7 mouse cellular contexts compared by ENCODE assay signal in the genomic region with DNA sequence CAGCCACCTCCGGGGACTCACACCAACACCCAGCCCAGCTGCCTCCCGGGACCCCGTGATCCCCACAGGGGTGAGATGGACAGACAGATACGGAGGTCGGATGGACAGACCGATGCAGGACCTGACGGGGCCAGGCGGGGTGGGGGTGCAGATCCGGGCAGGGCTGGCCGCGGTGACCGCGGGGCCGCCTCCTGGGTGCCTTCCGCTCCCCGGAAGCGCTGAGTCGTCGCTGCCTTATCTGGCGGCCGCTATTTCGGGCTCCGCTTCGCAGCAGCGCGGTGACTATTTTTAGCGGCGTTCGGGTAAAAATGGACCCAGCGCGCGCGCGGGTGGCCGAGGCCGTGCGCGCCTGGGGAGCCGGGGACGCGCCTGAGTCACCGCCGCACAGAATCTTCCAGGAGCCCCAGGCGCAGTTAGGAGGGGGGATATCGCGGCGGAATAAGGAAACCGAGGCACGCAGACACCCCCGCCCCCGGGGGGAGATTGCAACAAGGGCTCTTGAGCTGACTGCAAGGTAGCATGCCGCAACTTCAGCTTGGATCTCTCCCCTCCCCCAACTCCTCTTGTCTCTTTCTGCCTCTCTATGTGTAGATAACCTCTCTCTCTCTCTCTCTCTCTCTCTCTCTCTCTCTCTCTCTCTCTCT. TPM values are rescaled to one million over a fixed set of nuclear protein-coding genes. Genes with fewer than 3 reads are reported as not detected.
DNase-seq lines count a peak whose midpoint lies in the region; ATAC-seq and TF ChIP-seq lines count a peak whose summit lies in the region.

No protein-coding gene starts in this region.

- WGBS in embryonic facial prominence, embryonic 10.5 days = under 1% methylated on average over 52 of the region's 52 CpGs
- under 1% methylated on average over 44 of the region's 52 CpGs for WGBS in intestine, postnatal 0 days
- WGBS in midbrain, embryonic 10.5 days = under 1% methylated on average over 52 of the region's 52 CpGs

- no peaks in the 10 kb centered on the region for H3K36me3 ChIP-seq in embryonic facial prominence, embryonic 10.5 days (replicated peaks)
- H3K36me3 ChIP-seq in intestine, postnatal 0 days (ENCODE audit: control insufficient read depth, insufficient read depth) = no peaks in the 10 kb centered on the region
- no peaks in the 10 kb centered on the region for H3K36me3 ChIP-seq in midbrain, embryonic 10.5 days

- H3K27ac ChIP-seq in embryonic facial prominence, embryonic 10.5 days (replicated peaks) = peak overlapping the region; percentile 84
- peak overlapping the region; percentile 2; the same call in 1 of the 2 replicates for H3K27ac ChIP-seq in intestine, postnatal 0 days (ENCODE audit: low read depth, low read length)
- H3K27ac ChIP-seq in midbrain, embryonic 10.5 days (replicated peaks) = peak overlapping the region; percentile 85

- intact Hi-C loops in left cerebral cortex, postnatal 4 days (cut with DNase I) = no loop called here

- H3K4me1 ChIP-seq in embryonic facial prominence, embryonic 10.5 days = peaks cover 16% of the 10 kb centered on the region
- no peaks in the 10 kb centered on the region for H3K4me1 ChIP-seq in intestine, postnatal 0 days (replicated peaks; ENCODE audit: control insufficient read depth, insufficient read depth, low read length)
- H3K4me1 ChIP-seq in midbrain, embryonic 10.5 days = peaks cover 22% of the 10 kb centered on the region

- H3K9me3 ChIP-seq in embryonic facial prominence, embryonic 10.5 days = no peaks in the 10 kb centered on the region
- H3K9me3 ChIP-seq in intestine, postnatal 0 days (ENCODE audit: control insufficient read depth) = no peaks in the 10 kb centered on the region
- H3K9me3 ChIP-seq in midbrain, embryonic 10.5 days (replicated peaks) = no peaks in the 10 kb centered on the region

- H3K4me3 ChIP-seq in embryonic facial prominence, embryonic 10.5 days = peak overlapping the region; percentile 69
- peak overlapping the region; percentile 52 for H3K4me3 ChIP-seq in intestine, postnatal 0 days (ENCODE audit: low read depth, low read length)
- H3K4me3 ChIP-seq in midbrain, embryonic 10.5 days = peak overlapping the region; percentile 63

- no peak for TF ChIP-seq CTCF in intestine, postnatal 0 days (IDR thresholded peaks at IDR 0.05; ENCODE audit: low read depth)

- H3K9ac ChIP-seq in intestine, postnatal 0 days (ENCODE audit: low read depth, low read length) = peak overlapping the region; percentile 35

- DNase-seq in adrenal gland, postnatal 10 days = peak; percentile 87
- peak; percentile 68 for DNase-seq in embryonic facial prominence, embryonic 10.5 days (ENCODE audit: low spot score)
- DNase-seq in left cerebral cortex, postnatal 4 days = peak; percentile 51
- DNase-seq in midbrain, embryonic 10.5 days (ENCODE audit: low spot score) = peak; percentile 63
- DNase-seq in spleen, adult 12 weeks (ENCODE audit: low spot score) = peak; percentile 51

- H3K27me3 ChIP-seq in embryonic facial prominence, embryonic 10.5 days (replicated peaks; ENCODE audit: low read depth, poor library complexity, severe bottlenecking) = peaks cover 39% of the 10 kb centered on the region
- no peaks in the 10 kb centered on the region for H3K27me3 ChIP-seq in intestine, postnatal 0 days (replicated peaks; ENCODE audit: control insufficient read depth, insufficient read depth, low read length)
- H3K27me3 ChIP-seq in midbrain, embryonic 10.5 days (ENCODE audit: low read depth, poor library complexity, severe bottlenecking) = peaks cover 39% of the 10 kb centered on the region

- peak overlapping the region; percentile 86 for H3K4me2 ChIP-seq in intestine, postnatal 0 days (replicated peaks; ENCODE audit: low read depth)

- peak; percentile 54 for ATAC-seq in granulocyte monocyte progenitor cell, adult 5-6 weeks (replicated peaks; ENCODE audit: poor library complexity, severe bottlenecking)
- peak; percentile 28 for ATAC-seq in intestine, postnatal 0 days

RNA-seq across cellular contexts. Expression of a gene that starts 11.7 kb away (rescaled TPM):
- 10 to 100 TPM; 37.1 to 41.3 TPM for total RNA-seq in adrenal gland, postnatal 10 days (2021)
- 102 and 107 TPM in 2 replicates for polyA plus RNA-seq in embryonic facial prominence, embryonic 10.5 days (2016; fragmentation: Nextera tagmentation; extraction: Ambion mirVana)
- 12.4 and 42.8 TPM in 2 replicates for total RNA-seq in granulocyte monocyte progenitor cell, adult 5-6 weeks (2014; fragmentation: Nextera tagmentation)
- 29.4 and 34.9 TPM in 2 replicates for total RNA-seq in granulocyte monocyte progenitor cell, adult 5-6 weeks (2017)
- 22.1 and 27.1 TPM in 2 replicates for polyA plus RNA-seq in intestine, postnatal 0 days (2015; fragmentation: Nextera tagmentation; extraction: Ambion mirVana)
- total RNA-seq in left cerebral cortex, postnatal 4 days (2021) = 10 to 100 TPM; 60.1 to 70.9 TPM
- 117 and 118 TPM in 2 replicates for polyA plus RNA-seq in midbrain, embryonic 10.5 days (2016; fragmentation: Nextera tagmentation; extraction: Ambion mirVana)

RNA-seq across cellular contexts. Expression of a gene that starts 23.0 kb away (rescaled TPM):
- total RNA-seq in adrenal gland, postnatal 10 days (2021) = 10 to 100 TPM in 1 of 2 experiments, 1 to 10 TPM in 1; 1.2 to 12.9 TPM
- 0.09 TPM in 1 of 2 replicates, not detected in the other for polyA plus RNA-seq in embryonic facial prominence, embryonic 10.5 days (2016; fragmentation: Nextera tagmentation; extraction: Ambion mirVana)
- 8.1 and 13.7 TPM in 2 replicates for total RNA-seq in granulocyte monocyte progenitor cell, adult 5-6 weeks (2014; fragmentation: Nextera tagmentation)
- total RNA-seq in granulocyte monocyte progenitor cell, adult 5-6 weeks (2017) = 19.3 and 24.4 TPM in 2 replicates
- 0.12 and 0.54 TPM in 2 replicates for polyA plus RNA-seq in intestine, postnatal 0 days (2015; fragmentation: Nextera tagmentation; extraction: Ambion mirVana)
- 1 to 10 TPM; 1.2 to 1.3 TPM for total RNA-seq in left cerebral cortex, postnatal 4 days (2021)
- polyA plus RNA-seq in midbrain, embryonic 10.5 days (2016; fragmentation: Nextera tagmentation; extraction: Ambion mirVana) = 0.02 TPM in 1 of 2 replicates, not detected in the other

RNA-seq across cellular contexts. Expression of a gene that starts 26.5 kb away (rescaled TPM):
- total RNA-seq in adrenal gland, postnatal 10 days (2021) = 10 to 100 TPM; 11.5 to 11.7 TPM
- 26.8 and 28.9 TPM in 2 replicates for polyA plus RNA-seq in embryonic facial prominence, embryonic 10.5 days (2016; fragmentation: Nextera tagmentation; extraction: Ambion mirVana)
- 20.3 and 26.1 TPM in 2 replicates for total RNA-seq in granulocyte monocyte progenitor cell, adult 5-6 weeks (2014; fragmentation: Nextera tagmentation)
- 23.2 and 39.9 TPM in 2 replicates for total RNA-seq in granulocyte monocyte progenitor cell, adult 5-6 weeks (2017)
- 8.3 and 9.7 TPM in 2 replicates for polyA plus RNA-seq in intestine, postnatal 0 days (2015; fragmentation: Nextera tagmentation; extraction: Ambion mirVana)
- total RNA-seq in left cerebral cortex, postnatal 4 days (2021) = 10 to 100 TPM; 15.9 to 18.7 TPM
- 23.2 and 24.7 TPM in 2 replicates for polyA plus RNA-seq in midbrain, embryonic 10.5 days (2016; fragmentation: Nextera tagmentation; extraction: Ambion mirVana)

RNA-seq across cellular contexts. Expression of a gene that starts 26.7 kb away (rescaled TPM):
- total RNA-seq in adrenal gland, postnatal 10 days (2021) = 1 to 10 TPM; 5.0 to 6.0 TPM
- polyA plus RNA-seq in embryonic facial prominence, embryonic 10.5 days (2016; fragmentation: Nextera tagmentation; extraction: Ambion mirVana) = 6.9 and 7.1 TPM in 2 replicates
- total RNA-seq in granulocyte monocyte progenitor cell, adult 5-6 weeks (2014; fragmentation: Nextera tagmentation) = 1.8 and 1.9 TPM in 2 replicates
- total RNA-seq in granulocyte monocyte progenitor cell, adult 5-6 weeks (2017) = 0.26 and 0.57 TPM in 2 replicates
- polyA plus RNA-seq in intestine, postnatal 0 days (2015; fragmentation: Nextera tagmentation; extraction: Ambion mirVana) = 1.4 TPM in 2 replicates
- total RNA-seq in left cerebral cortex, postnatal 4 days (2021) = 1 to 10 TPM; 6.0 to 6.4 TPM
- polyA plus RNA-seq in midbrain, embryonic 10.5 days (2016; fragmentation: Nextera tagmentation; extraction: Ambion mirVana) = 4.9 and 6.0 TPM in 2 replicates

RNA-seq across cellular contexts. Expression of a gene that starts 49.0 kb away (rescaled TPM):
- 10 to 100 TPM; 18.8 to 29.0 TPM for total RNA-seq in adrenal gland, postnatal 10 days (2021)
- polyA plus RNA-seq in embryonic facial prominence, embryonic 10.5 days (2016; fragmentation: Nextera tagmentation; extraction: Ambion mirVana) = 28.1 and 28.8 TPM in 2 replicates
- total RNA-seq in granulocyte monocyte progenitor cell, adult 5-6 weeks (2014; fragmentation: Nextera tagmentation) = 10.7 and 26.9 TPM in 2 replicates
- total RNA-seq in granulocyte monocyte progenitor cell, adult 5-6 weeks (2017) = 29.8 and 31.9 TPM in 2 replicates
- polyA plus RNA-seq in intestine, postnatal 0 days (2015; fragmentation: Nextera tagmentation; extraction: Ambion mirVana) = 6.2 and 8.7 TPM in 2 replicates
- total RNA-seq in left cerebral cortex, postnatal 4 days (2021) = 10 to 100 TPM; 46.1 to 62.8 TPM
- polyA plus RNA-seq in midbrain, embryonic 10.5 days (2016; fragmentation: Nextera tagmentation; extraction: Ambion mirVana) = 27.7 and 31.8 TPM in 2 replicates

Comparison
In these comparisons a context has a peak if more than half of its experiments do, and no peak if none do; other contexts are left out.
1. Peak in every context shown above with its lines: DNase-seq, ATAC-seq, H3K4me3 ChIP-seq and H3K27ac ChIP-seq.
2. H3K27ac ChIP-seq: peak in every context shown above with its lines; median percentile 85 in midbrain, embryonic 10.5 days; 84 in embryonic facial prominence, embryonic 10.5 days; 2 in intestine, postnatal 0 days.